ENCODE assay signal across 19 mouse cellular contexts in the genomic region with DNA sequence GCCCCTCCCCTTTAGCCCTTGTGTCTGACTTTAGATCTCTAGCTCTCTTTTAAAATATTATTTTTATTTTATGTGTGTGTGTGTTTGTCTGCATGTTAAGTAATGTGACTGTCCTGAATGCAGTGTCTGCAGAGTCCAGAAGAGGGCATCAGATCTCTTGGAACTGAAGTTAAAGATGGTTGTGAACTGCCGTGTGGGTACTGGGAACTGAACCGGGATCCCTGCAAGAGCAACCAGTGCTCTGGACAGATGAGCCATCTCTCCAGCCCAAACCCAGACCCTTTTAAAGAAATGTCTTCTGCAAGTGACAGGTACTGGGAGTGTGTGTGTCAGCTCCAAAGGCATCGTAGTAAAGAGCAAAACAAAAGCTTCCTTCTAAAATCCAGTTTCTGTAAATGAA. TPM values are rescaled to one million over a fixed set of nuclear protein-coding genes. Genes with fewer than 3 reads are reported as not detected.
"Had no signal": no experiment of that assay in that cellular context is flagged by ENCODE, and none has a peak within 500 bp of the region (broad histone marks: within the 10 kb centered on the region; RNA-seq: fewer than 3 reads in every experiment).

No protein-coding gene starts in this region.

- H3K9me3 ChIP-seq: midbrain, embryonic 10.5 days; midbrain, embryonic 12.5 days; neural tube, embryonic 15.5 days had no signal

- H3K36me3 ChIP-seq: midbrain, embryonic 10.5 days; midbrain, embryonic 12.5 days; neural tube, embryonic 13.5 days; neural tube, embryonic 15.5 days had no signal

- H3K4me3 ChIP-seq: midbrain, embryonic 10.5 days; midbrain, embryonic 12.5 days; myocyte; neural tube, embryonic 13.5 days; neural tube, embryonic 15.5 days had no signal

- H3K9ac ChIP-seq: lung, embryonic 14.5 days; midbrain, embryonic 12.5 days; neural tube, embryonic 13.5 days; neural tube, embryonic 15.5 days had no signal

- H3K27ac ChIP-seq: midbrain, embryonic 10.5 days; midbrain, embryonic 12.5 days; neural tube, embryonic 13.5 days; neural tube, embryonic 15.5 days had no signal

- H3K27me3 ChIP-seq: midbrain, embryonic 12.5 days; neural tube, embryonic 13.5 days; neural tube, embryonic 15.5 days had no signal

- DNase-seq: lung, adult 18-20 months; lung, embryonic 14.5 days; lung, postnatal 10 days; lung, postnatal 4 days; midbrain, embryonic 14.5 days; retina, postnatal 1 day; right cerebral cortex, adult 18-20 months; right cerebral cortex, postnatal 25 days; right cerebral cortex, postnatal 4 days; spleen, adult 18-20 months; thymus, adult 18-20 months; thymus, postnatal 14 days; thymus, postnatal 36 days had no signal

RNA-seq across cellular contexts. Expression of gene Acsbg1, which starts 4.4 kb away (rescaled TPM):
- total RNA-seq: megakaryocyte-erythroid progenitor cell, adult 5-6 weeks had no signal
